Mouse (Mus musculus): Measurements from ENCODE around the gene Tmem217.

- TF ChIP-seq FLI1 (IDR thresholded peaks at IDR 0.05; ENCODE audit: low read length) (no peak), GATA1 (IDR thresholded peaks at IDR 0.05; ENCODE audit: borderline replicate concordance, low read length) (no peak)
These were observed 48.5 kb downstream of the Tmem217 start for GRCm38 (mm10) chr17:29503700-29504099.

Data from megakaryocyte, embryonic 14.5 days (primary cell).